Mouse (Mus musculus) megakaryocyte progenitor cell, adult 5-6 weeks (primary cell): ENCODE measurements around the gene Mapk8ip1. TPM values are rescaled to one million over a fixed set of nuclear protein-coding genes. Genes with fewer than 3 reads are reported as not detected.
A peak's percentile ranks its signal among the peaks of the same experiment; 100 is the strongest.

Experiments used
- ATAC-seq: replicated peaks from 2 replicates; pipeline ENCODE4 v1.8.0; 2016; ENCODE audit warnings: mild to moderate bottlenecking, moderate TSS enrichment, inconsistent platforms; ENCODE audit not compliant: poor library complexity
- total RNA-seq, 2 experiments: library from RNA; stranded (forward) in 1 of 2; stranded (reverse) in 1 of 2; fragments of 157-497, 149-512 nt in 1 of 2; fragments of 200-1000 nt in 1 of 2; gene quantifications; 2 replicates each; pipeline versions ENCODE4 v1.2.3 to v1.2.4; 2015 to 2017

Gene Mapk8ip1
- total RNA-seq, 2 experiments from 2014 or later, result not detected

- ATAC-seq, result no peak
Observed at GRCm38 (mm10) chr2:92391703-92392317, 9.3 kb downstream of the Mapk8ip1 start.

GRCm38 (mm10) chr2:92391116-92391515 lies 9.9 kb downstream of the Mapk8ip1 start:
- no peak for ATAC-seq

- peak; percentile 27; the same call in 1 of the 2 replicates for ATAC-seq
Observed at GRCm38 (mm10) chr2:92390206-92390930, 10.7 kb downstream of the Mapk8ip1 start.

GRCm38 (mm10) chr2:92389645-92390044 lies 11.4 kb downstream of the Mapk8ip1 start:
- ATAC-seq, result no peak

- ATAC-seq, result peak; percentile 18
Observed at GRCm38 (mm10) chr2:92388891-92389641, 12.0 kb downstream of the Mapk8ip1 start.

- no peak for ATAC-seq
Observed at GRCm38 (mm10) chr2:92388081-92388517, 13.0 kb downstream of the Mapk8ip1 start.

GRCm38 (mm10) chr2:92387646-92388045 lies 13.4 kb downstream of the Mapk8ip1 start:
- ATAC-seq, result no peak

- no peak for ATAC-seq
Observed at GRCm38 (mm10) chr2:92386821-92387570, 14.1 kb downstream of the Mapk8ip1 start.

- no peak for ATAC-seq
Observed at GRCm38 (mm10) chr2:92385113-92386051, 15.7 kb downstream of the Mapk8ip1 start.

GRCm38 (mm10) chr2:92384101-92384500 lies 17.0 kb downstream of the Mapk8ip1 start:
- no peak for ATAC-seq

GRCm38 (mm10) chr2:92382759-92383158 lies 18.3 kb downstream of the Mapk8ip1 start:
- no peak for ATAC-seq

- no peak for ATAC-seq
Observed at GRCm38 (mm10) chr2:92381901-92382588, 19.0 kb downstream of the Mapk8ip1 start, which contains the start of gene 1700029I15Rik. Gene 1700029I15Rik, plus strand, starts transcription at chr2:92382538.

GRCm38 (mm10) chr2:92381161-92381560 lies 19.9 kb downstream of the Mapk8ip1 start:
- no peak for ATAC-seq

GRCm38 (mm10) chr2:92380495-92381050 lies 20.5 kb downstream of the Mapk8ip1 start:
- ATAC-seq, result no peak

GRCm38 (mm10) chr2:92379783-92380494 lies 21.1 kb downstream of the Mapk8ip1 start:
- no peak for ATAC-seq

GRCm38 (mm10) chr2:92377320-92377719 lies 23.7 kb downstream of the Mapk8ip1 start:
- no peak for ATAC-seq

GRCm38 (mm10) chr2:92376300-92376699 lies 24.8 kb downstream of the Mapk8ip1 start:
- ATAC-seq, result peak; percentile 4; the same call in 1 of the 2 replicates

- no peak for ATAC-seq
Observed at GRCm38 (mm10) chr2:92375788-92376187, 25.3 kb downstream of the Mapk8ip1 start.
